Mouse (Mus musculus): ENCODE results near the gene Glg1.

DNA sequence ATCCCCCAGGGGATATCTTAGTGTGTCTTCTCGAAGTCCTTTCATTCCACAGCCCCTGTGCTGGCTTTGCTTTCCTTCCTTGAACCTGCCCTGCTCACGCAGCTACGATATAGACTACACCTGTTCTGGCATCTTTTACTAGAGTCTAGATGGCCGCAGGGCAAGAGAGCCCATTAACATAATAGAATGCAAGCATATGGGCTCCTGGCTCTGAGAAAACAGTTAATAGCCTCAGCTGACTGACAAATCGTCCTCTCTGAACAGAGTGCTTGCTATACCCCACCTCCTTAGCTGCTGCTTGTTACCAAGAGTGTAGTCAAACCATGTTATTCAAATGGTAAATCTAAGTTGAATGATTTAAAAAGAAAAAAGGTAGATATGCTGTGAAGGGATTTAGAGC, 87.4 kb downstream of the Glg1 start:
- TF ChIP-seq GATA1 (IDR thresholded peaks at IDR 0.05; ENCODE audit: borderline replicate concordance, low read length) (no peak), FLI1 (IDR thresholded peaks at IDR 0.05; ENCODE audit: low read length) (no peak)

Measured in megakaryocyte, embryonic 14.5 days (primary cell).